Mouse (Mus musculus): Measurements from ENCODE around the gene Gm13306. TPM values are rescaled to one million over a fixed set of nuclear protein-coding genes. Genes with fewer than 3 reads are reported as not detected.

The Gm13306 gene
- polyA plus RNA-seq (2012; rRNA removed): not detected in 2 replicates

GRCm38 (mm10) chr4:42153136-42153535, at the start of gene Gm13306:
TSS of gene Gm13306 (plus strand) at chr4:42153436.

DNA sequence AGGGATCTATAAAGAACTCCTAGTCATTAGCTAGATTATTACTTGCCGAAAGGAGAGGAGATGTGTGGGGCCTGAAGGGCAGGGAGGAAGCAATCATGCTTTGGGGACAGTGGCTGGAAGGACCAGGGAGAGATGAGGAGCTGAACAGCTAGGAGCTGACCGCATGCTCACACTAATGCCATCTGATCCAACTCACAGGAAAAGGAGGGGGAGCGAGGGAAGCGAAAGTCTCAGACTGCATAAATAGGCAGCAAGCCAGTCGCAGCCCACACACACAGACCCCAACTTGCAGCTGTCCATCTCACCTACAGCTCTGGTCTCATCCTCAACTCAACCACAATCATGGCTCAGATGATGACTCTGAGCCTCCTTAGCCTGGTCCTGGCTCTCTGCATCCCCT, 38.7 kb upstream of the Gm13306 start, which contains the start of gene Gm13304:
Gene Gm13304, plus strand, starts transcription at position 301 of the 400 bp plus-strand sequence.

GRCm38 (mm10) chr4:42168503-42168902, 15.3 kb downstream of the Gm13306 start, which contains the start of gene Gm13305:
TSS of gene Gm13305 (minus strand) at chr4:42168603.

Other genes starting within 250 kb of the Gm13306 start
- gene Gm21541, start 249.8 kb upstream of the Gm13306 start, polyA plus RNA-seq (2012; rRNA removed): not detected in 2 replicates
- gene Gm20878, start 211.9 kb upstream of the Gm13306 start, polyA plus RNA-seq (2012; rRNA removed): 0.15 and 0.16 TPM in 2 replicates
- 0.02 TPM in 2 replicates for gene Fam205a4, start 187.4 kb upstream of the Gm13306 start, polyA plus RNA-seq (2012; rRNA removed)
- not detected in 2 replicates for gene Gm21093, start 118.7 kb upstream of the Gm13306 start, polyA plus RNA-seq (2012; rRNA removed)
- not detected in 2 replicates for gene Gm3893, start 62.2 kb upstream of the Gm13306 start, polyA plus RNA-seq (2012; rRNA removed)
- not detected in 2 replicates for gene Gm13304, start 38.6 kb upstream of the Gm13306 start, polyA plus RNA-seq (2012; rRNA removed)
- 0.14 TPM in 2 replicates for gene Gm13305, start 15.2 kb downstream of the Gm13306 start, polyA plus RNA-seq (2012; rRNA removed)
- gene Gm10600, start 87.2 kb downstream of the Gm13306 start, polyA plus RNA-seq (2012; rRNA removed): not detected in 2 replicates
- not detected in 2 replicates for gene Ccl21b, start 102.3 kb downstream of the Gm13306 start, polyA plus RNA-seq (2012; rRNA removed)
- gene Gm21953, start 140.8 kb downstream of the Gm13306 start, polyA plus RNA-seq (2012; rRNA removed): not detected in 2 replicates
- gene Fam205a3, start 164.9 kb downstream of the Gm13306 start, polyA plus RNA-seq (2012; rRNA removed): not detected in 2 replicates

Data from liver, embryonic 14 days (tissue).